Mouse (Mus musculus) forelimb bud, embryonic 11.5 days (tissue): ENCODE measurements around the gene Arhgap22.

Source experiments
- DNase-seq: peaks from one replicate; pipeline ENCODE4 v3.0.0-alpha.2; 2012; ENCODE audit warnings: low read depth, low spot score

The Arhgap22 gene

GRCm38 (mm10) chr14:33278374-33278773 is 64.5 kb downstream of the Arhgap22 start:
- DNase-seq = no peak

GRCm38 (mm10) chr14:33280921-33281320 is 67.1 kb downstream of the Arhgap22 start:
- no peak for DNase-seq

- no peak for DNase-seq
These were observed 68.6 kb downstream of the Arhgap22 start for GRCm38 (mm10) chr14:33282447-33282846.

- DNase-seq = no peak
These were observed 74.1 kb downstream of the Arhgap22 start for GRCm38 (mm10) chr14:33287920-33288319.

GRCm38 (mm10) chr14:33290038-33290437 is 76.2 kb downstream of the Arhgap22 start:
- DNase-seq = no peak

- no peak for DNase-seq
These were observed 80.7 kb downstream of the Arhgap22 start for GRCm38 (mm10) chr14:33294488-33294887.

GRCm38 (mm10) chr14:33296698-33297341 is 83.0 kb downstream of the Arhgap22 start:
- no peak for DNase-seq

GRCm38 (mm10) chr14:33300591-33300990 is 86.8 kb downstream of the Arhgap22 start:
- DNase-seq = no peak

GRCm38 (mm10) chr14:33303348-33303819 is 89.6 kb downstream of the Arhgap22 start:
- DNase-seq = peak; percentile 87

GRCm38 (mm10) chr14:33305645-33306281 is 91.9 kb downstream of the Arhgap22 start:
- DNase-seq = no peak

GRCm38 (mm10) chr14:33310719-33311118 is 96.9 kb downstream of the Arhgap22 start:
- DNase-seq = no peak

GRCm38 (mm10) chr14:33312309-33312708 is 98.5 kb downstream of the Arhgap22 start:
- no peak for DNase-seq

- DNase-seq = peak; percentile 82
These were observed 99.8 kb downstream of the Arhgap22 start for GRCm38 (mm10) chr14:33313624-33314023.

GRCm38 (mm10) chr14:33314160-33314559 is 100.3 kb downstream of the Arhgap22 start:
- no peak for DNase-seq

GRCm38 (mm10) chr14:33315111-33315510 is 101.3 kb downstream of the Arhgap22 start:
- no peak for DNase-seq

GRCm38 (mm10) chr14:33315771-33316170 is 101.9 kb downstream of the Arhgap22 start:
- no peak for DNase-seq

GRCm38 (mm10) chr14:33317946-33318345 is 104.1 kb downstream of the Arhgap22 start:
- DNase-seq = no peak

GRCm38 (mm10) chr14:33319541-33320521 is 106.0 kb downstream of the Arhgap22 start:
- DNase-seq = peak; percentile 85

GRCm38 (mm10) chr14:33320856-33321255 is 107.0 kb downstream of the Arhgap22 start:
- DNase-seq = no peak

GRCm38 (mm10) chr14:33322661-33323088 is 108.8 kb downstream of the Arhgap22 start:
- peak; percentile 76 for DNase-seq

- no peak for DNase-seq
These were observed 110.7 kb downstream of the Arhgap22 start for GRCm38 (mm10) chr14:33324556-33324955.

- DNase-seq = no peak
These were observed 114.5 kb downstream of the Arhgap22 start for GRCm38 (mm10) chr14:33328369-33328768.
